Mouse (Mus musculus) heart, embryonic 16.5 days (tissue): ENCODE measurements around the gene Mpp3. TPM values are rescaled to one million over a fixed set of nuclear protein-coding genes. Genes with fewer than 3 reads are reported as not detected.

Experiments
- ATAC-seq: fragments of 200-750 bp; cut with Nextera tagmentation; replicated peaks from 2 replicates; pipeline ENCODE4 v1.8.0; 2017; ENCODE audit warnings: moderate number of reproducible peaks; ENCODE audit not compliant: insufficient read depth, low FRiP score; ENCODE audit errors: extremely low read depth
- H3K27ac ChIP-seq: fragments of 300-500 bp; sonication (generic); 2 replicates; pipeline ENCODE4 v1.5.1; 2014; ENCODE audit warnings: mild to moderate bottlenecking, low read length, control low read depth, moderate library complexity
- H3K27me3 ChIP-seq: fragments of 300-500 bp; sonication (generic); 2 replicates; pipeline ENCODE4 v1.6.1; 2014; ENCODE audit warnings: low read length, mixed read lengths; ENCODE audit not compliant: control insufficient read depth, insufficient read depth
- H3K36me3 ChIP-seq: fragments of 300-500 bp; sonication (generic); 2 replicates; pipeline ENCODE4 v1.6.1; 2014; ENCODE audit not compliant: control insufficient read depth, insufficient read depth
- H3K4me1 ChIP-seq: fragments of 300-500 bp; sonication (generic); 2 replicates; pipeline ENCODE4 v1.6.1; 2014; ENCODE audit warnings: low read length, mixed read lengths; ENCODE audit not compliant: control insufficient read depth, insufficient read depth
- H3K4me2 ChIP-seq: fragments of 300-500 bp; sonication (generic); 2 replicates; pipeline ENCODE4 v1.6.1; 2014; ENCODE audit warnings: low read depth, mild to moderate bottlenecking, control low read depth, low read length
- H3K4me3 ChIP-seq: fragments of 300-500 bp; sonication (generic); 2 replicates; pipeline ENCODE4 v1.5.1; 2014; ENCODE audit warnings: mild to moderate bottlenecking, control low read depth, low read length
- H3K9ac ChIP-seq: fragments of 300-500 bp; sonication (generic); 2 replicates; pipeline ENCODE4 v1.6.1; 2014; ENCODE audit warnings: low read length, control low read depth
- H3K9me3 ChIP-seq: fragments of 300-500 bp; sonication (generic); replicated peaks from 2 replicates; pipeline ENCODE4 v1.6.1; 2016; ENCODE audit warnings: low read length; ENCODE audit not compliant: control insufficient read depth
- WGBS: fragments of 180-500 bp; shearing (Covaris S2); extraction: QIAGEN DNeasy Blood & Tissue Kit; methylation state at CpG from one replicate; pipeline ENCODE4 v1.1.7; 2014; 5-methylcytosine and 5-hydroxymethylcytosine counted together
- polyA plus RNA-seq: library from polyadenylated mRNA; unstranded; fragments of >200 nt; fragmentation: Nextera tagmentation; extraction: Ambion mirVana; gene quantifications from 2 replicates; pipeline ENCODE4 v1.2.1, GENCODE M21; 2015

Mpp3 gene
- polyA plus RNA-seq, 1 experiment from 2014 or later, result 4.2 TPM

DNA sequence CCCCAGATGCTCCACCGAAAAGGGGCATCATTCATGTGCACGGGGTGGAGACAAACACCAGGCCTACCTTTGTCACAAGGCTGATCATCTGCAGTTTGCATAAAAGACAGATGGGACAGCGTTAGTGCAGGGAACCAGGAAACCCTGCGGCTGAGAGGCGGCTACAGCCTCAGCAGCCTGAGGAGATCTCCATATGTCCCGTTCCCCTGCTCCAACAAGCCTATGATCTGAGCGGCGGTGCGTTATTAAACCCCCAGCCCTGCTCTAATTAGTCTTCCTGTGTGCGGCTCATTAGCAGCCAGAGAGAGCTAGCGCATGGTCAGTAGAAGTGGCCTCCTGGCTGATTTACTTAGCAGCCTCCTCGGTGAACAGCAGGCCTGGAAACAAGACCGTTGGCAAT is 18.1 kb downstream of the Mpp3 start:
- Histone ChIP-seq H3K4me2 (no peak overlapping the region), H3K27me3 (0 out of 2 replicates have a peak, but pooled peaks cover 2% of the 10 kb centered on the region), H3K9me3 (no peaks in the 10 kb centered on the region), H3K4me3 (no peak overlapping the region), H3K4me1 (no peaks in the 10 kb centered on the region; the same call in 1 of the 2 replicates), H3K27ac (no peak overlapping the region), H3K9ac (no peak overlapping the region), H3K36me3 (no peaks in the 10 kb centered on the region)
- ATAC-seq, result no peak
- WGBS, result 78% methylated on average over 13 of the region's 13 CpGs

DNA sequence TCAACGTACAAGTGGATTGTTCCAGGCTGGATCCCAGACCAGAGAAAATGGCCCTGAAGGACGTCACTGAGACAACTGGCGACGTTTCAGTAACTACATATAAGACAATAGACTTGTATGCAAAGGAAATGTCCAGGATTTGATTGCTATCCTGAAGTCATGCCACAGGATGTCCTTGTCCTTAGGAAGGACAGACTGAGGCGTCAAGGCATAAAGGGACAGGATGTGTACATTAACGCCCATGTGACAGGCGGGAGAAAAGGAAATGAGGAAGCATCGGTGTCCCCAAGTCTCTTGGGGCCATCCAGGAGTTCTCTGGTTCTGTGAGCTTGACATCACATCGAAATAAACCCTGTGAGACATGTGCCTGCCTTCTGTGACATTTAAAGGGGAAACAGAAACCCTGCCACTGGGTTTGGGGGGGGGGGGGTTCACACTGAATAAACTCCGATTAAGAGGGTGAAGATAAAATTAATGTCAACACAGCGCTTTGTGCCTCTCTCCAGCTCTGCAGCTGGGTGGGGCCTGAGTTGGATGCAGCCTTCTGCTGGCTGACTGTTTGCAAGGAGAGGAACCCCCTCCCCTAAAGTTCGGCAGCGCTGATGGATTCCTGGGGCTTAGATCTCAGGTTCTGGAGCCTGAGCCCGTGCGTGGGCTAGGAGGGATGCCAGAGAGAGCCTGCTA is 19.2 kb downstream of the Mpp3 start:
- no peaks in the 10 kb centered on the region for H3K9me3 ChIP-seq
- H3K4me2 ChIP-seq, result no peak overlapping the region
- WGBS, result 58% methylated on average over 15 of the region's 15 CpGs
- H3K27ac ChIP-seq, result peak overlapping the region; percentile 31; the same call in 1 of the 2 replicates
- H3K36me3 ChIP-seq, result no peaks in the 10 kb centered on the region
- peak overlapping the region; percentile 16; the same call in 1 of the 2 replicates for H3K9ac ChIP-seq
- no peaks in the 10 kb centered on the region; the same call in 1 of the 2 replicates for H3K4me1 ChIP-seq
- no peak overlapping the region for H3K4me3 ChIP-seq
- 0 out of 2 replicates have a peak, but pooled peaks cover 2% of the 10 kb centered on the region for H3K27me3 ChIP-seq
- ATAC-seq, result peak; percentile 74

DNA sequence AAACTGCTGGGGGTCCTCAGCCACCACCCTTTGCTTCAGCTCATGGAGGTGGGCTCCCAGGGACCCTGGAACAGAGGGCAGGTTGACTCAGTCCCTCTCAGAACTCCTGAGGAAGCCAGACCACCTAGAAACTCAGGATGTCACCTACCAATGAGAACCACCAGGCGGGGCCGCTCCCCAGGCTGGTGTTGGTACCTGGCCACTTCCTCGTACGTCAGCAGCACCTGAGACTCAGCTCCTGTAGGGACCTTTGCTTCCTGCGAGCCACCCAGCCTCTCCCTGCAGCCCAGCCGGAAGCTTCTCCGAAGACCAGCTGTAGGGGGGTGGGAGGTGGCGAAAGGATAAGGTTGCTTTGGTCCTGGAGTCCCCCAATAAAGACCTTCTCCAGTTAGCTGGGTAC is 19.9 kb downstream of the Mpp3 start:
- H3K27ac ChIP-seq, result peak overlapping the region; percentile 2; the same call in 1 of the 2 replicates
- no peaks in the 10 kb centered on the region; the same call in 1 of the 2 replicates for H3K4me1 ChIP-seq
- WGBS, result 88% methylated on average over 8 of the region's 8 CpGs
- no peak overlapping the region for H3K4me2 ChIP-seq
- no peak overlapping the region for H3K9ac ChIP-seq
- 0 out of 2 replicates have a peak, but pooled peaks cover 2% of the 10 kb centered on the region for H3K27me3 ChIP-seq
- H3K4me3 ChIP-seq, result no peak overlapping the region
- H3K9me3 ChIP-seq, result no peaks in the 10 kb centered on the region
- no peaks in the 10 kb centered on the region for H3K36me3 ChIP-seq
- no peak for ATAC-seq

DNA sequence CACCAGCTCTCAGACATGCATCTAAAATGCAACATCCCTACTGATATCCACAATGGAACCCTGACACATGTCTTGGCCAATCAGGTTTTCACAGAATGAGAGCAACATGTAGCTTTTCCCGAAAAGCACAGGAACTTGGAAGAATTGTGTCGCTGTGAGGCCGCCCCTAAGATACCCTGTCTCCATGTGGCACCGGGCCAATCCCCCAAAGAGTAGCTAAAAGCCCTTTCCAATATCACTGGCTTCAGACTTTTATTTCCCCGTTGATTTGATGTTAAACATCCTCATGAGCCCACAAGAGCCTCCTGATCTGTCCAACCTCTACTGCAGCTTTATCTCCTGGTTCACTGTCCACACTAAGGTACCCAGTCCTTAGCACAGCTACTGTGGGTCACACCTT is 21.6 kb downstream of the Mpp3 start:
- no peak overlapping the region for H3K4me3 ChIP-seq
- no peak overlapping the region for H3K9ac ChIP-seq
- 79% methylated on average over 5 of the region's 5 CpGs for WGBS
- no peaks in the 10 kb centered on the region for H3K27me3 ChIP-seq
- no peaks in the 10 kb centered on the region for H3K9me3 ChIP-seq
- no peaks in the 10 kb centered on the region; the same call in 1 of the 2 replicates for H3K4me1 ChIP-seq
- no peak overlapping the region for H3K27ac ChIP-seq
- no peaks in the 10 kb centered on the region for H3K36me3 ChIP-seq
- ATAC-seq, result no peak
- H3K4me2 ChIP-seq, result no peak overlapping the region

DNA sequence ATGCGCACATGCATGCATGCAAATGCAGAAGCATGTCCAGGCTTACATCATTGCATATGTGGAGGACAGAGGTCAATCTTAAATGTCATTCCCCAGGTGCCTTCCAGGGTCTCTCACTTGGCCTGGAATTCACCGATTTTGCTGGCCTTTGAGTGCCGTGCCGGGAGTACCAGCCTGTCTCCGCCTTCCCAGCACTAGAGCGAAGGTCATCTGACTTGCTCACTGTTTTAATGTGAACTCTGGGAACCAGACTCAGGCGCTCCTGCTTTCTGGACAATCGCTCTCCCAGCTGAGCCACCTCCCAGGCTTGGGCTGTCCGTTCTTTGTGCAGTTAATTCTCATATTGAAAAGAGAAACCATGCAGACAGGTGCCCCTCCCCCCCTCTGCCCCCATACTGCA is 22.0 kb downstream of the Mpp3 start:
- no peaks in the 10 kb centered on the region; the same call in 1 of the 2 replicates for H3K4me1 ChIP-seq
- H3K4me2 ChIP-seq, result no peak overlapping the region
- ATAC-seq, result no peak
- H3K36me3 ChIP-seq, result no peaks in the 10 kb centered on the region
- no peaks in the 10 kb centered on the region for H3K9me3 ChIP-seq
- no peaks in the 10 kb centered on the region for H3K27me3 ChIP-seq
- 75% methylated on average over 9 of the region's 9 CpGs for WGBS
- H3K27ac ChIP-seq, result no peak overlapping the region
- no peak overlapping the region for H3K9ac ChIP-seq
- H3K4me3 ChIP-seq, result no peak overlapping the region

DNA sequence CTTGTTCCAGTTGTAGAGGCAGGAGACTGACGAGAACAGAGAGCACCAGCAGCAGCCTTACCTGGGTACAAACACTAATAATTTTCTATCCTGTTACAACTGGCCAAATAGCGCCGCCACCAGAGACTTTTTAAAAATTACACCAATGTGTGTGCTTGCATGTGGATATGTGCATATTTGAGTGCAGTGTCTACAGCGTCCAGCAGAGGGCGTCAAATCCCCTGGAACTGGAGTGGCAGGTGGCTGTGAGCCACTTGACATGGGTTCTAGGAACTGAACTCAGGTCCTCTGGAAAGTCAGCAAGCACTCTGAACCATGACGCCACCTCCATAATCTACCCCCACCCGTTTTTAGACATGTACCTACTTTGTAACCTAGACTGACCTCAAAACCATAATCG is 24.0 kb downstream of the Mpp3 start:
- Histone ChIP-seq H3K27me3 (no peaks in the 10 kb centered on the region), H3K9me3 (no peaks in the 10 kb centered on the region), H3K27ac (no peak overlapping the region), H3K9ac (no peak overlapping the region), H3K4me1 (no peaks in the 10 kb centered on the region; the same call in 1 of the 2 replicates), H3K4me3 (no peak overlapping the region), H3K36me3 (no peaks in the 10 kb centered on the region), H3K4me2 (no peak overlapping the region)
- no peak for ATAC-seq
- WGBS, result 87% methylated on average over 8 of the region's 8 CpGs

DNA sequence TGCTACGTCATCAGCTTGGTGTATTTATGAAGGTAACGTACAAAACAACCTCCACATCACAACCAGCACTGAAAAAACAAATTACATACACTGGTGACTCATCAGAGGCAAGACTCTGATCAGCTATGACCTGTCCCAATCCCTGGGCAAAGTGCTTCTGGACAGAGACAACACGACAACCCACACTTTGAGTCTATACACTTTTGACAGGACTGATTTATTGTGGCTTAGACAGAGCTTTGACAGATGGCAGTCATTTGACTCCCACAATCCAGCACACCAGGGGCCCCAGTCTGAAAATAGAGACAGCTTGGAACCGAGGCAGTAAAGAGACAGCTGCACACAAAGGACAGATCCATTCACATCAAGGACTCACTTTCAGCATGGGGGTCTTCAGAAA is 28.8 kb downstream of the Mpp3 start:
- H3K9ac ChIP-seq, result no peak overlapping the region
- no peak overlapping the region for H3K4me3 ChIP-seq
- H3K36me3 ChIP-seq, result no peaks in the 10 kb centered on the region
- no peak for ATAC-seq
- H3K4me2 ChIP-seq, result no peak overlapping the region
- 49% methylated on average over 4 of the region's 4 CpGs for WGBS
- H3K27ac ChIP-seq, result no peak overlapping the region
- peaks cover 2% of the 10 kb centered on the region; the same call in 1 of the 2 replicates for H3K4me1 ChIP-seq
- no peaks in the 10 kb centered on the region for H3K27me3 ChIP-seq
- no peaks in the 10 kb centered on the region for H3K9me3 ChIP-seq

DNA sequence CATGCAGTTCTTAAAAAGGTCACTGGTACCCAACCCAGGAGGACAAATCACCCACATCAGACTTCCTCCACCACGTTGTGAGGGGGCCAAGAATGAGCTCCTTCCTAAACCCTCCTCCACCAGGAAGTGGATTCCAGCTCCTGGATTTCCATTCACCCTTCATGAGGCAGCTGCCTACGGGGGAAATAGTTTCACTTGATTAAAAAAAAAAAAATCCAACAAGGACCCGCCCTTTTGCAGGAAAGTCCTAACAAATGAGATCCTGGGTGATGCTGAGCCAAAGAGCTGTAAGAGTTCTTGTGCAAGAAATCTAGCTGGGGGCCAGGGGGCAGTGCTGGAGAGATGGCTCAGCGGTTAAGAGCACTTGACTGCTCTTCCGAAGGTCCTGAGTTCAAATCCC is 30.0 kb downstream of the Mpp3 start:
- H3K27me3 ChIP-seq, result no peaks in the 10 kb centered on the region
- H3K9ac ChIP-seq, result no peak overlapping the region
- H3K4me1 ChIP-seq, result peaks cover 8% of the 10 kb centered on the region
- peak overlapping the region; percentile 27; the same call in 1 of the 2 replicates for H3K27ac ChIP-seq
- H3K9me3 ChIP-seq, result no peaks in the 10 kb centered on the region
- H3K36me3 ChIP-seq, result no peaks in the 10 kb centered on the region
- WGBS, result 42% methylated on average over 5 of the region's 5 CpGs
- no peak for ATAC-seq
- no peak overlapping the region for H3K4me3 ChIP-seq
- no peak overlapping the region for H3K4me2 ChIP-seq

DNA sequence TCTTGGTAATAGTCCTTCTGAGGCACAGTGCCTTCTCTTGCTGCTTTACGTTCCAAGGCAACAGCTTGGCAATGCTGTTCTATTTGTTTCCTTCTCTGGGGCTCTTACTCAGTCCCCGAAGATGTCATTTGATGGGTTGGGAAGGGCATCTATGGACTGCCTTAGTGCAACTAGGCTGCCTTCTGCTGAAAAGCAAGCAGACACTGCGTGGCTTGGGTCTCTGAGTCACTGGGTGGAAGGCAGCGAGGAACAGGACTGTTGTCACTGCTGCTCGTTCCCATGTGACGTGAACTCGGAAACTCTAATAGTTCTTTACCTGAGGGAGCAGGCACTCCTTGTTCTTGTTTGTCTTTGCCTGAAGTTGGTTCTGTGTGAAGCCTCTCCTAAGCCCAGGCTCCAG is 32.3 kb downstream of the Mpp3 start:
- H3K4me3 ChIP-seq, result no peak overlapping the region
- H3K4me2 ChIP-seq, result no peak overlapping the region
- ATAC-seq, result no peak
- no peaks in the 10 kb centered on the region for H3K27me3 ChIP-seq
- WGBS, result 84% methylated on average over 7 of the region's 7 CpGs
- H3K9ac ChIP-seq, result no peak overlapping the region
- H3K4me1 ChIP-seq, result peaks cover 8% of the 10 kb centered on the region
- H3K36me3 ChIP-seq, result no peaks in the 10 kb centered on the region
- no peak overlapping the region for H3K27ac ChIP-seq
- H3K9me3 ChIP-seq, result no peaks in the 10 kb centered on the region
